Mouse (Mus musculus) liver, embryonic 14.5 days (tissue): Measurements from ENCODE around the gene Pxylp1.

ENCODE experiments used
- CTCF ChIP-seq: IDR thresholded peaks from 2 replicates; pipeline ENCODE4 v1.5.1; 2016; ENCODE audit warnings: antibody characterized with exemption, low read depth, control low read depth
- EP300 ChIP-seq: IDR thresholded peaks from 2 replicates; pipeline ENCODE4 v1.6.1; 2016; ENCODE audit warnings: antibody characterized with exemption, low read depth

GRCm38 (mm10) chr9:96868546-96868945, 23.9 kb downstream of the Pxylp1 start:
- no peak for TF ChIP-seq CTCF
- TF ChIP-seq EP300: no peak
